Mouse (Mus musculus) lung, adult 2 months (tissue): ENCODE data around the gene Acvr1b. TPM values are rescaled to one million over a fixed set of nuclear protein-coding genes. Genes with fewer than 3 reads are reported as not detected.

Source experiments
- DNase-seq: peaks from one replicate; pipeline ENCODE4 v3.0.0; 2022
- H3K4me1 ChIP-seq: fragments of 200-500 bp; 2 replicates; pipeline ENCODE4 v1.6.1; 2011; ENCODE audit warnings: low read length; ENCODE audit not compliant: control insufficient read depth, insufficient read depth
- H3K4me3 ChIP-seq: fragments of 200-500 bp; replicated peaks from 2 replicates; pipeline ENCODE3; 2011; ENCODE audit warnings: low read depth, mild to moderate bottlenecking, control low read depth, low read length; ENCODE audit errors: extremely low read depth
- CTCF ChIP-seq: fragments of 200-500 bp; IDR thresholded peaks from 2 replicates; pipeline ENCODE4 v1.5.1; 2011; ENCODE audit warnings: mild to moderate bottlenecking, low read length, control low read depth; ENCODE audit not compliant: insufficient read depth
- POLR2A ChIP-seq: fragments of 200-500 bp; IDR thresholded peaks from 2 replicates; pipeline ENCODE4 v1.6.1; 2011; ENCODE audit warnings: low read depth, mild to moderate bottlenecking, control low read depth, low read length, borderline replicate concordance; ENCODE audit errors: extremely low read depth
- whole genome bisulfite sequencing: fragments of 180-500 bp; shearing (Covaris S2); methylation state at CpG from one replicate; pipeline ENCODE4 v1.1.7; 2018; 5-methylcytosine and 5-hydroxymethylcytosine counted together
- polyA plus RNA-seq: library from polyadenylated mRNA; depleted of rRNA; stranded (reverse); fragments of >200 nt; gene quantifications from 2 replicates; pipeline ENCODE4 v1.2.3, GENCODE M21; 2012

Acvr1b gene
- polyA plus RNA-seq, 1 experiment = 57.2 TPM

- no peak for DNase-seq
- H3K4me3 ChIP-seq = no peak overlapping the region
- peaks cover 16% of the 10 kb centered on the region for H3K4me1 ChIP-seq
- TF ChIP-seq CTCF (peak; percentile 64), POLR2A (no peak)
- 13% methylated on average over 28 of the region's 28 CpGs for WGBS
Observed at GRCm38 (mm10) chr15:101238885-101239511, 65.1 kb downstream of the Acvr1b start.

GRCm38 (mm10) chr15:101239821-101240220 lies 66.0 kb downstream of the Acvr1b start:
- TF ChIP-seq POLR2A (no peak), CTCF (no peak)
- Histone ChIP-seq H3K4me1 (peaks cover 12% of the 10 kb centered on the region), H3K4me3 (no peak overlapping the region)
- WGBS = 64% methylated on average over 8 of the region's 8 CpGs
- DNase-seq = no peak

- Histone ChIP-seq H3K4me1 (peaks cover 9% of the 10 kb centered on the region), H3K4me3 (peak overlapping the region; percentile 29)
- 2% methylated on average over 10 of the region's 10 CpGs for WGBS
- TF ChIP-seq CTCF (peak; percentile 90), POLR2A (no peak)
- peak; percentile 86 for DNase-seq
Observed at GRCm38 (mm10) chr15:101240799-101241204, 66.9 kb downstream of the Acvr1b start.

DNA sequence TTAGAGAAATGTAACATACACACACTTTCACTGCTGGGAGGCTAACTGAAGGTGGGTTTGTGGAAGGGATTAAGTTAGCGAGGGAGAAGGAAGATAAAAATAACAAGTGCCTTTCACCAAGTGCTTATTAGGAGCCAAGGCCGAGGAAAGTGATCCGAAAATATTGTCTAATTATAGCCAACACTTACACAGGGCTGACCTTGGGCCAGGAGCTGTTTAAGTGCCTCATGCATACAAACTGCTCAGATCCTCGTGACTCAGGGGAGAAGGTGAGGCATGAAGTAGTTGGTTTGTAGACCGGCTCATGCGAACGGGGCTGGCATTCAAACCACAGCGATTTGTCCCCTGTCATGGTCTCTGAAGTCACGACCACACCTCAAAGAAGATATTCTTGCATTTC lies 67.4 kb downstream of the Acvr1b start:
- 28% methylated on average over 9 of the region's 9 CpGs for WGBS
- no peak for TF ChIP-seq POLR2A
- no peak for TF ChIP-seq CTCF
- H3K4me3 ChIP-seq = no peak overlapping the region
- no peak for DNase-seq
- H3K4me1 ChIP-seq = peaks cover 7% of the 10 kb centered on the region

GRCm38 (mm10) chr15:101241853-101242252 lies 68.0 kb downstream of the Acvr1b start:
- DNase-seq = no peak
- TF ChIP-seq POLR2A (no peak), CTCF (no peak)
- no peak overlapping the region for H3K4me3 ChIP-seq
- WGBS = 55% methylated on average over 9 of the region's 9 CpGs
- H3K4me1 ChIP-seq = peaks cover 8% of the 10 kb centered on the region

- Histone ChIP-seq H3K4me1 (peaks cover 10% of the 10 kb centered on the region), H3K4me3 (no peak overlapping the region)
- 39% methylated on average over 8 of the region's 8 CpGs for WGBS
- no peak for TF ChIP-seq POLR2A
- TF ChIP-seq CTCF = peak; percentile 46; the same call in 1 of the 2 replicates
- no peak for DNase-seq
Observed at GRCm38 (mm10) chr15:101242645-101243044, 68.8 kb downstream of the Acvr1b start.

- 59% methylated on average over 3 of the region's 3 CpGs for WGBS
- Histone ChIP-seq H3K4me1 (peaks cover 10% of the 10 kb centered on the region), H3K4me3 (no peak overlapping the region)
- no peak for DNase-seq
- TF ChIP-seq CTCF (no peak), POLR2A (no peak)
Observed at GRCm38 (mm10) chr15:101244012-101244411, 70.1 kb downstream of the Acvr1b start.

- peak; percentile 74 for TF ChIP-seq POLR2A
- TF ChIP-seq CTCF = no peak
- peaks cover 3% of the 10 kb centered on the region; the same call in 1 of the 2 replicates for H3K4me1 ChIP-seq
- peak overlapping the region; percentile 67 for H3K4me3 ChIP-seq
- WGBS = 1% methylated on average over 56 of the region's 56 CpGs
- DNase-seq = peak; percentile 94
Observed at GRCm38 (mm10) chr15:101246231-101247154, 72.6 kb downstream of the Acvr1b start.

GRCm38 (mm10) chr15:101247155-101247498 lies 73.3 kb downstream of the Acvr1b start:
- Histone ChIP-seq H3K4me1 (peaks cover 3% of the 10 kb centered on the region; the same call in 1 of the 2 replicates), H3K4me3 (no peak overlapping the region)
- TF ChIP-seq POLR2A (no peak), CTCF (no peak)
- no peak for DNase-seq
- 89% methylated on average over 1 of the region's 1 CpGs for WGBS
